Mouse (Mus musculus): ENCODE measurements around the gene Prmt2. TPM values are rescaled to one million over a fixed set of nuclear protein-coding genes. Genes with fewer than 3 reads are reported as not detected.

Gene Prmt2
- total and polyA plus RNA-seq, 2 experiments, result 1.1 to 1.4 TPM

DNA sequence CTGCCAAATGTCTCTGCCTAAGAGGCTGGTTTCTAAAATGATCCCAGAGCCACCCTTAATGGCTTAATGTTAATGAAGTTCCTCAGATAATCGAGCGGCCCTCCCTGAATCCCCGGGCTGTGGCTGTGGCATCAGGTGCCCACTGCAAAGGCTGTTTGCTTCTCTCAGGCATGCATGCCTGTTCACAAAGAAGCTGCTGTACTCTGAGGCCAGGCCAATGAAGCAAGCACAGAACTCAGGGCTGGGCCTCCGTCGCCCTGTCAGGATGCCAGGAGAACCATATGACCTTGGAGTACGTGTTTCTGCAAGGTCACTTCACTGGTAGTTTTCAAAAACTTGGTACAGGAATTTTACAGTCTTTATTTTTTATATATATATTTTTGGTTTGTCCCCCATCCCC lies 18.0 kb upstream of the Prmt2 start:
- WGBS, result 70% methylated on average over 6 of the region's 6 CpGs
- TF ChIP-seq CTCF (IDR thresholded peaks at IDR 0.05; ENCODE audit: low read depth, low read length) (no peak), POLR2A (IDR thresholded peaks at IDR 0.05; ENCODE audit: extremely low read depth, insufficient read depth, low read length) (no peak)
- no peaks in the 10 kb centered on the region for H3K79me2 ChIP-seq (ENCODE audit: control insufficient read depth, insufficient read depth, low read length)

DNA sequence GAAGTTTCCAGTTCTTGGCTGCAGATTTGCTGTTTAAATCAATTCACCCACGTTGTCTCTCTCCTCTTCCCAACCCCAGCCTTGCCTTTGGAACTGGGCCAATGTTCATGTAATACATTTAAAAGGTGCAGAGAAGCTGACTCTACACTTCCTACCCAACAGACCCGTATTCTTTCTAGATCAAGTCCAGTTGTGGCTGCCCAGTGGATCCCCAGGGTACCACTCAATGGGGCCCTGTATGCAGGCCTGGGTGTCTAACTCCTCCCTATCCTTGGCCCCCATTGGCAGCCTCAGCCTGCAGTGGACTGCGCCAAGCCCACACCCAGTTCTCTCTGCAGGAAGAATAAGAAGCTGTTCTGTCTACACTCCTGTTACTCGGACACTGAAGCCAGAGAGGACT lies 15.9 kb upstream of the Prmt2 start, which contains the start of gene S100b:
Gene S100b (plus strand): TSS at position 318 of the 400 bp plus-strand sequence.
- no peak within 1 kb of the TSS for H3K27ac ChIP-seq (replicated peaks; ENCODE audit: insufficient read depth, low read depth, low read length)
- H3K36me3 ChIP-seq (ENCODE audit: control insufficient read depth, insufficient read depth, low read length), result no peaks in the 10 kb centered on the region
- no peaks in the 10 kb centered on the region for H3K4me1 ChIP-seq (ENCODE audit: control insufficient read depth, insufficient read depth, low read length)
- 47% methylated on average over 4 of the region's 4 CpGs for WGBS
- no peaks in the 10 kb centered on the region for H3K79me2 ChIP-seq (ENCODE audit: control insufficient read depth, insufficient read depth, low read length)
- no peak within 1 kb of the TSS for H3K9ac ChIP-seq (ENCODE audit: low read depth, low read length)
- no peak within 1 kb of the TSS for H3K4me3 ChIP-seq (ENCODE audit: insufficient read depth, low read depth, low read length)
- no peak for TF ChIP-seq POLR2A (IDR thresholded peaks at IDR 0.05; ENCODE audit: extremely low read depth, insufficient read depth, low read length)
- no peak for TF ChIP-seq CTCF (IDR thresholded peaks at IDR 0.05; ENCODE audit: low read depth, low read length)
- H3K27me3 ChIP-seq (ENCODE audit: control insufficient read depth, insufficient read depth, low read length), result no peaks in the 10 kb centered on the region
- no peak for DNase-seq (ENCODE audit: extremely low read depth, low read depth, low spot score)

More for the DNA sequence above, 18.0 kb upstream of the Prmt2 start:
- Histone ChIP-seq H3K27ac (replicated peaks; ENCODE audit: insufficient read depth, low read depth, low read length) (no peak overlapping the region), H3K27me3 (ENCODE audit: control insufficient read depth, insufficient read depth, low read length) (no peaks in the 10 kb centered on the region), H3K4me3 (ENCODE audit: insufficient read depth, low read depth, low read length) (no peak overlapping the region), H3K9ac (ENCODE audit: low read depth, low read length) (no peak overlapping the region), H3K36me3 (ENCODE audit: control insufficient read depth, insufficient read depth, low read length) (no peaks in the 10 kb centered on the region), H3K4me1 (ENCODE audit: control insufficient read depth, insufficient read depth, low read length) (no peaks in the 10 kb centered on the region)
- DNase-seq (ENCODE audit: extremely low read depth, low read depth, low spot score), result no peak

DNA sequence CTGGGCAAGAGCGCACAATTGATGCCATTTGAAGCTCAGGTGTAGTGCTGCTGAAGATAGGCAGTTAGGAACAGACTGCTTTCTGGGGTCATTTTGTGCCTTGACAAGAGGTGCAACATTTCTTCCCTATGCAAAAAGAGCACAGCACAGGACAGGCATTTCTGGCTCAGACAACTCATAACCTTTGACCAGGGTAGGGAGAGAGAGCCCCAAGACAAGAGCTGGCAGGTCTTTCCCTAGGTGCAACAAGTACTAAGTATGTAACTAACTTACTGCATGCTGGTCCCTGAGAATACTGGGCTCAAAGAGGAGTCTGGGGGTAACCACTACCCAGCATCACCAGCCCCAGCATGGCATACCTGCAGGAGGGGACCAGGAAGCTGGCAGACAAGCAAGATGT lies 15.4 kb upstream of the Prmt2 start:
- no peak for TF ChIP-seq CTCF (IDR thresholded peaks at IDR 0.05; ENCODE audit: low read depth, low read length)
- TF ChIP-seq POLR2A (IDR thresholded peaks at IDR 0.05; ENCODE audit: extremely low read depth, insufficient read depth, low read length), result no peak
- DNase-seq (ENCODE audit: extremely low read depth, low read depth, low spot score), result peak; percentile 6
- H3K27me3 ChIP-seq (ENCODE audit: control insufficient read depth, insufficient read depth, low read length), result no peaks in the 10 kb centered on the region
- H3K27ac ChIP-seq (replicated peaks; ENCODE audit: insufficient read depth, low read depth, low read length), result no peak overlapping the region
- no peak overlapping the region for H3K9ac ChIP-seq (ENCODE audit: low read depth, low read length)
- H3K79me2 ChIP-seq (ENCODE audit: control insufficient read depth, insufficient read depth, low read length), result no peaks in the 10 kb centered on the region
- no peak overlapping the region for H3K4me3 ChIP-seq (ENCODE audit: insufficient read depth, low read depth, low read length)
- no peaks in the 10 kb centered on the region for H3K36me3 ChIP-seq (ENCODE audit: control insufficient read depth, insufficient read depth, low read length)
- no peaks in the 10 kb centered on the region for H3K4me1 ChIP-seq (ENCODE audit: control insufficient read depth, insufficient read depth, low read length)
- 100% methylated on average over 1 of the region's 1 CpGs for WGBS

DNA sequence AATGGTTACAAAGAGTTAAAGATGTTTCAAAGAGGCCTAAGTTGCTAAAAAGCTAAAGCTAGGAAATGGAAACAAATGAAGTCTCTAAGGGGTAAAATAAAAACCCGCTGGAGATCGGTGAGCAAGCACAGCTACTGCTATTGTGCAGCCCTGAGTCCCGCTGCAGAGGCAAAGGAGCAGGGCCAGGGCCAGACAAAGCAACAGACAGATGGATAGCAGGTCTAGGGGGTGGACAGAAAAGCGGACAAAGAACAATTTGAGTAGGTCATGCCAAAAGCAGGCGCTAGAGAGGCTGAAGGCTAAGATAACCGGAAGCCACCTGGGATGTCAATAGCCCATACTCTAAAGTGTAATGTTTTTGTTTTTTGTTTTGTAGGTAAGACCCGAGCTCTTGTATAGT lies 13.2 kb upstream of the Prmt2 start:
- Histone ChIP-seq H3K4me1 (ENCODE audit: control insufficient read depth, insufficient read depth, low read length) (no peaks in the 10 kb centered on the region), H3K27ac (replicated peaks; ENCODE audit: insufficient read depth, low read depth, low read length) (no peak overlapping the region), H3K79me2 (ENCODE audit: control insufficient read depth, insufficient read depth, low read length) (no peaks in the 10 kb centered on the region), H3K9ac (ENCODE audit: low read depth, low read length) (no peak overlapping the region), H3K27me3 (ENCODE audit: control insufficient read depth, insufficient read depth, low read length) (no peaks in the 10 kb centered on the region), H3K4me3 (ENCODE audit: insufficient read depth, low read depth, low read length) (no peak overlapping the region), H3K36me3 (ENCODE audit: control insufficient read depth, insufficient read depth, low read length) (no peaks in the 10 kb centered on the region)
- TF ChIP-seq POLR2A (IDR thresholded peaks at IDR 0.05; ENCODE audit: extremely low read depth, insufficient read depth, low read length) (no peak), CTCF (IDR thresholded peaks at IDR 0.05; ENCODE audit: low read depth, low read length) (no peak)
- DNase-seq (ENCODE audit: extremely low read depth, low read depth, low spot score), result no peak
- 91% methylated on average over 7 of the region's 7 CpGs for WGBS

- H3K27me3 ChIP-seq (ENCODE audit: control insufficient read depth, insufficient read depth, low read length), result no peaks in the 10 kb centered on the region
- no peak for DNase-seq (ENCODE audit: extremely low read depth, low read depth, low spot score)
- no peak overlapping the region for H3K27ac ChIP-seq (replicated peaks; ENCODE audit: insufficient read depth, low read depth, low read length)
- WGBS, result 89% methylated on average over 5 of the region's 5 CpGs
- H3K79me2 ChIP-seq (ENCODE audit: control insufficient read depth, insufficient read depth, low read length), result no peaks in the 10 kb centered on the region
- H3K9ac ChIP-seq (ENCODE audit: low read depth, low read length), result no peak overlapping the region
- TF ChIP-seq POLR2A (IDR thresholded peaks at IDR 0.05; ENCODE audit: extremely low read depth, insufficient read depth, low read length) (no peak), CTCF (IDR thresholded peaks at IDR 0.05; ENCODE audit: low read depth, low read length) (no peak)
- H3K4me3 ChIP-seq (ENCODE audit: insufficient read depth, low read depth, low read length), result no peak overlapping the region
- H3K4me1 ChIP-seq (ENCODE audit: control insufficient read depth, insufficient read depth, low read length), result no peaks in the 10 kb centered on the region
- H3K36me3 ChIP-seq (ENCODE audit: control insufficient read depth, insufficient read depth, low read length), result no peaks in the 10 kb centered on the region
Observed at GRCm38 (mm10) chr10:76248647-76248968, 10.9 kb upstream of the Prmt2 start.

- TF ChIP-seq CTCF (IDR thresholded peaks at IDR 0.05; ENCODE audit: low read depth, low read length) (no peak), POLR2A (IDR thresholded peaks at IDR 0.05; ENCODE audit: extremely low read depth, insufficient read depth, low read length) (no peak)
- H3K27ac ChIP-seq (replicated peaks; ENCODE audit: insufficient read depth, low read depth, low read length), result no peak overlapping the region
- no peak overlapping the region for H3K4me3 ChIP-seq (ENCODE audit: insufficient read depth, low read depth, low read length)
- no peak overlapping the region for H3K9ac ChIP-seq (ENCODE audit: low read depth, low read length)
- WGBS, result 85% methylated on average over 21 of the region's 21 CpGs
- H3K27me3 ChIP-seq (ENCODE audit: control insufficient read depth, insufficient read depth, low read length), result no peaks in the 10 kb centered on the region
- H3K79me2 ChIP-seq (ENCODE audit: control insufficient read depth, insufficient read depth, low read length), result no peaks in the 10 kb centered on the region
- DNase-seq (ENCODE audit: extremely low read depth, low read depth, low spot score), result no peak
- no peaks in the 10 kb centered on the region for H3K4me1 ChIP-seq (ENCODE audit: control insufficient read depth, insufficient read depth, low read length)
- no peaks in the 10 kb centered on the region for H3K36me3 ChIP-seq (ENCODE audit: control insufficient read depth, insufficient read depth, low read length)
Observed at GRCm38 (mm10) chr10:76247960-76248646, 10.4 kb upstream of the Prmt2 start.
